9 mouse cellular contexts compared by ENCODE assay signal in the genomic region with DNA sequence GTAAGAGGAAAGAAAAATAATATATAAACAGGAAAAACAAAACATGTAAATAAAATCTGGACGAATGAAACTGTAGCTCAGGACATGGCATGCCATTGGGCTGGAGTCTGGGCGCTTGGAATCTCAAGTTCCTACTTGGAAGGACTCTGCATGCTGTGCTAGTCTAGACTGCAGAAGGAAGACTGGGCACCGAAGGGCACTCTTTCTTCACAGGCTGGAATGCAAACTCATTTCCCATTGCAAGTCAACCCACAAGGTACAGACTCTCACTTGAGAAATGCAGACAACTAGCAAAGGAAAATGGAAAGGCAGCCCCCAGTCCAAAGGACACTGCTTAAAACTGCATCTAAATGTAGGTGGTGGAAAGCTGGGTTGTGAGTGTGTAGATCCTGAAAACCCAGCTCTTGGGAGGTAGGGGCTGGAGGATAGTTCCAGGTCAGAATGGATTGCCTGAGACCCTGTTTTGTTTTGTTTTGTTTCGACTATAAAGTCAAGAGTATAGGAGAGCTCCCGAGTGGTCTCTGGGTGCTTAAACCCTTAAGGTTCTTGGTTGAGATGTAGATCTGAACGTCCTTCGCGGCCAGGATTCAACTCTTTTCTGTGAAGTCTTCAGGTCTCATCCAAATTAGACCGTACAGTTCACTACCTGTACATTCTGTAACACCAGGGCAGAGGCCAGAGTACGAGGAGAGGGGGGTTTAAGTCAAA. TPM values are rescaled to one million over a fixed set of nuclear protein-coding genes. Genes with fewer than 3 reads are reported as not detected.
DNase-seq lines count a peak whose midpoint lies in the region; ATAC-seq lines count a peak whose summit lies in the region.
"Had no signal": no experiment of that assay in that cellular context is flagged by ENCODE, and none has a peak within 500 bp of the region (broad histone marks: within the 10 kb centered on the region; RNA-seq: fewer than 3 reads in every experiment).

No protein-coding gene starts in this region.

- H3K9me3 ChIP-seq in liver, embryonic 11.5 days (ENCODE audit: control insufficient read depth, low read length), result no peaks in the 10 kb centered on the region
- H3K9me3 ChIP-seq in forebrain, embryonic 12.5 days, result no peaks in the 10 kb centered on the region
- no peaks in the 10 kb centered on the region for H3K9me3 ChIP-seq in limb, embryonic 11.5 days (ENCODE audit: control insufficient read depth, low read length)
- H3K9me3 ChIP-seq in neural tube, embryonic 14.5 days (ENCODE audit: control insufficient read depth, low read length), result no peaks in the 10 kb centered on the region

- ATAC-seq in liver, embryonic 11.5 days (replicated peaks; ENCODE audit: low FRiP score), result no peak
- ATAC-seq in forebrain, embryonic 12.5 days (ENCODE audit: low FRiP score), result no peak
- ATAC-seq in limb, embryonic 11.5 days (ENCODE audit: insufficient number of reproducible peaks, low FRiP score, low TSS enrichment, low read depth), result no peak
- no peak for ATAC-seq in neural tube, embryonic 14.5 days (ENCODE audit: low read depth)

- H3K27me3 ChIP-seq in liver, embryonic 11.5 days (replicated peaks; ENCODE audit: control insufficient read depth, insufficient read depth, low read length), result peaks cover 14% of the 10 kb centered on the region
- peaks cover 11% of the 10 kb centered on the region for H3K27me3 ChIP-seq in forebrain, embryonic 12.5 days
- no peaks in the 10 kb centered on the region for H3K27me3 ChIP-seq in limb, embryonic 11.5 days (ENCODE audit: control insufficient read depth, insufficient read depth, low read length)
- H3K27me3 ChIP-seq in neural tube, embryonic 14.5 days (ENCODE audit: control insufficient read depth, insufficient read depth, low read length), result no peaks in the 10 kb centered on the region

- H3K27ac ChIP-seq in liver, embryonic 11.5 days (ENCODE audit: low read depth, low read length), result no peak overlapping the region
- no peak overlapping the region for H3K27ac ChIP-seq in forebrain, embryonic 12.5 days
- no peak overlapping the region for H3K27ac ChIP-seq in limb, embryonic 11.5 days (replicated peaks; ENCODE audit: low read depth, low read length)
- H3K27ac ChIP-seq in neural tube, embryonic 14.5 days (ENCODE audit: low read depth, low read length), result no peak overlapping the region

- 43% methylated on average over 10 of the region's 10 CpGs for WGBS in liver, embryonic 11.5 days
- 41% methylated on average over 10 of the region's 10 CpGs for WGBS in forebrain, embryonic 12.5 days
- WGBS in limb, embryonic 11.5 days, result 42% methylated on average over 10 of the region's 10 CpGs
- WGBS in neural tube, embryonic 14.5 days, result 43% methylated on average over 10 of the region's 10 CpGs

- H3K9ac ChIP-seq in liver, embryonic 11.5 days (ENCODE audit: low read depth, low read length), result peak overlapping the region; percentile 3; the same call in 1 of the 2 replicates
- no peak overlapping the region for H3K9ac ChIP-seq in forebrain, embryonic 12.5 days
- no peak overlapping the region for H3K9ac ChIP-seq in limb, embryonic 11.5 days (ENCODE audit: low read length)
- H3K9ac ChIP-seq in neural tube, embryonic 14.5 days (replicated peaks; ENCODE audit: low read depth, low read length), result 0 out of 2 replicates have a peak overlapping the region, but pooled peaks have one; percentile 30

- H3K4me2 ChIP-seq in liver, embryonic 11.5 days, result peak overlapping the region; percentile 66
- H3K4me2 ChIP-seq in forebrain, embryonic 12.5 days, result peak overlapping the region; percentile 63
- peak overlapping the region; percentile 57 for H3K4me2 ChIP-seq in limb, embryonic 11.5 days (ENCODE audit: low read depth, severe bottlenecking)
- peak overlapping the region; percentile 57; the same call in 1 of the 2 replicates for H3K4me2 ChIP-seq in neural tube, embryonic 14.5 days (ENCODE audit: low read depth, low read length)

- H3K36me3 ChIP-seq in liver, embryonic 11.5 days (ENCODE audit: control insufficient read depth, insufficient read depth, low read length), result no peaks in the 10 kb centered on the region
- no peaks in the 10 kb centered on the region for H3K36me3 ChIP-seq in forebrain, embryonic 12.5 days (replicated peaks)
- no peaks in the 10 kb centered on the region for H3K36me3 ChIP-seq in limb, embryonic 11.5 days (ENCODE audit: control insufficient read depth, insufficient read depth, low read length)
- H3K36me3 ChIP-seq in neural tube, embryonic 14.5 days (ENCODE audit: control insufficient read depth, insufficient read depth, low read length), result no peaks in the 10 kb centered on the region

- H3K4me3 ChIP-seq in liver, embryonic 11.5 days (ENCODE audit: low read depth, low read length), result peak overlapping the region; percentile 25; the same call in 1 of the 2 replicates
- peak overlapping the region; percentile 34; the same call in 1 of the 2 replicates for H3K4me3 ChIP-seq in forebrain, embryonic 12.5 days (replicated peaks)
- H3K4me3 ChIP-seq in limb, embryonic 11.5 days (ENCODE audit: low read depth, low read length), result peak overlapping the region; percentile 33
- peak overlapping the region; percentile 24; the same call in 1 of the 2 replicates for H3K4me3 ChIP-seq in neural tube, embryonic 14.5 days (ENCODE audit: low read depth, low read length)

- peaks cover 3% of the 10 kb centered on the region; the same call in 1 of the 2 replicates for H3K4me1 ChIP-seq in liver, embryonic 11.5 days (replicated peaks; ENCODE audit: control insufficient read depth, insufficient read depth, low read length)
- peaks cover 20% of the 10 kb centered on the region for H3K4me1 ChIP-seq in forebrain, embryonic 12.5 days
- 0 out of 2 replicates have a peak, but pooled peaks cover 2% of the 10 kb centered on the region for H3K4me1 ChIP-seq in limb, embryonic 11.5 days (ENCODE audit: control insufficient read depth, insufficient read depth, low read length)
- 0 out of 2 replicates have a peak, but pooled peaks cover 4% of the 10 kb centered on the region for H3K4me1 ChIP-seq in neural tube, embryonic 14.5 days (ENCODE audit: control insufficient read depth, insufficient read depth, low read length)

- no peak for DNase-seq in liver, embryonic 11.5 days (ENCODE audit: low spot score)
- DNase-seq in liver, result no peak
- no peak for DNase-seq in limb, embryonic 11.5 days (ENCODE audit: low spot score)
- no peak for DNase-seq in layer of hippocampus, adult 18-20 months (ENCODE audit: low spot score in 2 of 2)
- no peak for DNase-seq in testis, postnatal 14 days (ENCODE audit: low spot score)
- no peak for DNase-seq in frontal cortex, adult 2 months (ENCODE audit: extremely low spot score in 1 of 2, low spot score in 1 of 2)
- DNase-seq: gastrocnemius, postnatal 36 days had no signal

RNA-seq across cellular contexts. Expression of gene Gcnt2, which starts 26.5 kb away (rescaled TPM):
- polyA plus RNA-seq in liver, embryonic 11.5 days (2014; fragmentation: Nextera tagmentation; extraction: Ambion mirVana), result 2.1 and 2.2 TPM in 2 replicates
- 3.6 and 4.4 TPM in 2 replicates for polyA plus RNA-seq in forebrain, embryonic 12.5 days (2016; fragmentation: Nextera tagmentation; extraction: Ambion mirVana)
- 2.3 and 2.4 TPM in 2 replicates for polyA plus RNA-seq in limb, embryonic 11.5 days (2014; fragmentation: Nextera tagmentation; extraction: Ambion mirVana)
- 6.1 and 7.9 TPM in 2 replicates for polyA plus RNA-seq in neural tube, embryonic 14.5 days (2014; fragmentation: Nextera tagmentation; extraction: Ambion mirVana)
- total RNA-seq in layer of hippocampus, adult 18-20 months (2021), result 10 to 100 TPM; 15.2 to 18.3 TPM
- 8.0 and 8.9 TPM in 2 replicates for polyA plus RNA-seq in frontal cortex, adult 2 months (2012; rRNA removed)

Comparison
In these comparisons a context has a peak if more than half of its experiments do, and no peak if none do; other contexts are left out.
1. H3K9ac ChIP-seq: peak in liver, embryonic 11.5 days (single experiment) and neural tube, embryonic 14.5 days (single experiment); none in forebrain, embryonic 12.5 days (single experiment) and limb, embryonic 11.5 days (single experiment).
2. Peak in every context shown above with its lines, with median percentiles within 50 percentile points of each other: H3K4me2 ChIP-seq and H3K4me3 ChIP-seq.